Mouse (Mus musculus) stomach, postnatal 0 days (tissue): ENCODE measurements around the gene Hist1h1d. TPM values are rescaled to one million over a fixed set of nuclear protein-coding genes. Genes with fewer than 3 reads are reported as not detected.
A peak's percentile ranks its signal among the peaks of the same experiment; 100 is the strongest.
"Not testable (repeated sequence)": the region's sequence is repeated elsewhere in the genome, so short reads cannot be mapped to it uniquely, and the experiment has no call there.

Experiments
- ATAC-seq: fragments of 200-750 bp; cut with Nextera tagmentation; 2 replicates; pipeline ENCODE4 v1.8.0; 2017; ENCODE audit not compliant: low FRiP score, low TSS enrichment
- DNase-seq: peaks from one replicate; pipeline ENCODE4 v3.0.0-alpha.2; 2016; ENCODE audit warnings: low spot score
- H3K27ac ChIP-seq: fragments of 300-500 bp; sonication (generic); replicated peaks from 2 replicates; pipeline ENCODE4 v1.5.1; 2014; ENCODE audit warnings: mild to moderate bottlenecking, control low read depth
- H3K27me3 ChIP-seq: fragments of 300-500 bp; sonication (generic); 2 replicates; pipeline ENCODE4 v1.6.1; 2014; ENCODE audit warnings: low read length; ENCODE audit not compliant: control insufficient read depth, insufficient read depth
- H3K36me3 ChIP-seq: fragments of 300-500 bp; sonication (generic); 2 replicates; pipeline ENCODE4 v1.6.1; 2014; ENCODE audit warnings: low read length, mixed read lengths; ENCODE audit not compliant: control insufficient read depth, insufficient read depth
- H3K4me1 ChIP-seq: fragments of 300-500 bp; sonication (generic); replicated peaks from 2 replicates; pipeline ENCODE4 v1.6.1; 2014; ENCODE audit warnings: antibody characterized with exemption; ENCODE audit not compliant: control insufficient read depth, insufficient read depth
- H3K4me2 ChIP-seq: fragments of 300-500 bp; sonication (generic); replicated peaks from 2 replicates; pipeline ENCODE4 v1.6.1; 2014; ENCODE audit warnings: low read depth, mild to moderate bottlenecking, control low read depth, moderate library complexity
- H3K4me3 ChIP-seq: fragments of 300-500 bp; sonication (generic); 2 replicates; pipeline ENCODE4 v1.5.1; 2014; ENCODE audit warnings: low read depth, low read length, control low read depth
- H3K9ac ChIP-seq: fragments of 300-500 bp; sonication (generic); 2 replicates; pipeline ENCODE4 v1.6.1; 2014; ENCODE audit warnings: mild to moderate bottlenecking, low read length, control low read depth, mixed read lengths
- H3K9me3 ChIP-seq: fragments of 300-500 bp; sonication (generic); 2 replicates; pipeline ENCODE4 v1.6.1; 2016; ENCODE audit warnings: low read length; ENCODE audit not compliant: control insufficient read depth
- CTCF ChIP-seq: IDR thresholded peaks from 2 replicates; pipeline ENCODE4 v1.5.1; 2016; ENCODE audit warnings: antibody characterized with exemption, low read depth, mild to moderate bottlenecking, moderate library complexity
- EP300 ChIP-seq: optimal IDR thresholded peaks from 2 replicates; pipeline ENCODE3; 2016; ENCODE audit warnings: antibody characterized with exemption
- WGBS: fragments of 180-500 bp; shearing (Covaris S2); extraction: QIAGEN DNeasy Blood & Tissue Kit; methylation state at CpG from one replicate; pipeline ENCODE4 v1.1.7; 2014; 5-methylcytosine and 5-hydroxymethylcytosine counted together
- polyA plus RNA-seq: library from polyadenylated mRNA; unstranded; fragments of >200 nt; fragmentation: Nextera tagmentation; extraction: Ambion mirVana; gene quantifications from 2 replicates; pipeline ENCODE4 v1.2.1, GENCODE M21; 2015

The Hist1h1d gene
- polyA plus RNA-seq, 1 experiment from 2014 or later, result 0.34 TPM

- no peaks in the 10 kb centered on the region for H3K27me3 ChIP-seq
- H3K9ac ChIP-seq, result peak overlapping the region; percentile 35; the same call in 1 of the 2 replicates
- peak overlapping the region; percentile 73 for H3K4me2 ChIP-seq
- ATAC-seq, result no peak
- H3K9me3 ChIP-seq, result no peaks in the 10 kb centered on the region
- DNase-seq, result no peak
- TF ChIP-seq EP300, result no peak
- TF ChIP-seq CTCF, result no peak
- H3K36me3 ChIP-seq, result no peaks in the 10 kb centered on the region
- peak overlapping the region; percentile 45 for H3K4me3 ChIP-seq
- no peak overlapping the region for H3K27ac ChIP-seq
- H3K4me1 ChIP-seq, result no peaks in the 10 kb centered on the region
- WGBS, result 14% methylated on average over 7 of the region's 7 CpGs
These were observed 16.8 kb upstream of the Hist1h1d start for GRCm38 (mm10) chr13:23536076-23536822.

- no peak for DNase-seq
- TF ChIP-seq CTCF (no peak), EP300 (no peak)
- Histone ChIP-seq H3K9me3 (no peaks in the 10 kb centered on the region), H3K9ac (no peak overlapping the region), H3K27me3 (no peaks in the 10 kb centered on the region), H3K36me3 (no peaks in the 10 kb centered on the region), H3K4me1 (no peaks in the 10 kb centered on the region), H3K4me3 (no peak overlapping the region), H3K27ac (no peak overlapping the region), H3K4me2 (no peak overlapping the region)
- no peak for ATAC-seq
- 69% methylated on average over 3 of the region's 3 CpGs for WGBS
These were observed 15.9 kb upstream of the Hist1h1d start for GRCm38 (mm10) chr13:23537006-23537710.

GRCm38 (mm10) chr13:23538249-23538648 is 14.8 kb upstream of the Hist1h1d start:
- DNase-seq (no peak), ATAC-seq (no peak)
- Histone ChIP-seq H3K36me3 (no peaks in the 10 kb centered on the region), H3K9ac (no peak overlapping the region), H3K27ac (no peak overlapping the region), H3K4me2 (no peak overlapping the region), H3K4me1 (no peaks in the 10 kb centered on the region), H3K27me3 (no peaks in the 10 kb centered on the region), H3K9me3 (no peaks in the 10 kb centered on the region), H3K4me3 (no peak overlapping the region)
- WGBS, result 69% methylated on average over 5 of the region's 5 CpGs
- TF ChIP-seq EP300 (no peak), CTCF (no peak)

- H3K27ac ChIP-seq, H3K4me2 ChIP-seq, H3K36me3 ChIP-seq, H3K9me3 ChIP-seq, H3K9ac ChIP-seq, H3K4me1 ChIP-seq, ATAC-seq, H3K27me3 ChIP-seq, DNase-seq, H3K4me3 ChIP-seq: not testable (repeated sequence)
- WGBS, result 67% methylated on average over 1 of the region's 1 CpGs
These were observed 13.2 kb upstream of the Hist1h1d start for GRCm38 (mm10) chr13:23539821-23540220.

- no peak for ATAC-seq
- 83% methylated on average over 3 of the region's 3 CpGs for WGBS
- H3K4me2 ChIP-seq, result no peak overlapping the region
These were observed 11.6 kb upstream of the Hist1h1d start for GRCm38 (mm10) chr13:23541497-23541896.

GRCm38 (mm10) chr13:23542225-23542980 is 10.7 kb upstream of the Hist1h1d start:
- DNase-seq, H3K36me3 ChIP-seq, H3K4me1 ChIP-seq, H3K27me3 ChIP-seq, H3K9me3 ChIP-seq, ATAC-seq: not testable (repeated sequence)
- 6% methylated on average over 3 of the region's 3 CpGs for WGBS
- Histone ChIP-seq H3K27ac (peak overlapping the region; percentile 86), H3K4me3 (peak overlapping the region; percentile 44), H3K9ac (peak overlapping the region; percentile 47), H3K4me2 (peak overlapping the region; percentile 61)

More at GRCm38 (mm10) chr13:23541497-23541896, 11.6 kb upstream of the Hist1h1d start:
- H3K9me3 ChIP-seq, result no peaks in the 10 kb centered on the region
- H3K27ac ChIP-seq, result no peak overlapping the region
- no peaks in the 10 kb centered on the region for H3K27me3 ChIP-seq
- DNase-seq, result no peak
- H3K4me3 ChIP-seq, result no peak overlapping the region
- H3K36me3 ChIP-seq, result no peaks in the 10 kb centered on the region
- no peak for TF ChIP-seq EP300
- TF ChIP-seq CTCF, result no peak
- H3K9ac ChIP-seq, result no peak overlapping the region
- no peaks in the 10 kb centered on the region for H3K4me1 ChIP-seq

GRCm38 (mm10) chr13:23542999-23543607 is 10.0 kb upstream of the Hist1h1d start, which contains the start of gene Hist1h2bh:
Gene Hist1h2bh (minus strand): TSS chr13:23543392.
- H3K27me3 ChIP-seq, H3K4me1 ChIP-seq, H3K36me3 ChIP-seq, H3K9me3 ChIP-seq: not testable (repeated sequence)
- Histone ChIP-seq H3K9ac (peak within 1 kb of the TSS; percentile 47), H3K4me3 (peak within 1 kb of the TSS; percentile 46), H3K27ac (peak within 1 kb of the TSS; percentile 89), H3K4me2 (peak within 1 kb of the TSS; percentile 61)
- ATAC-seq (peak; percentile 94), DNase-seq (peak; percentile 68)
- WGBS, result under 1% methylated on average over 23 of the region's 42 CpGs
